Mouse (Mus musculus): ENCODE data around the gene Stat4. TPM values are rescaled to one million over a fixed set of nuclear protein-coding genes. Genes with fewer than 3 reads are reported as not detected.

Gene Stat4
- polyA plus RNA-seq, 1 experiment from 2014 or later, result 2.3 TPM

DNA sequence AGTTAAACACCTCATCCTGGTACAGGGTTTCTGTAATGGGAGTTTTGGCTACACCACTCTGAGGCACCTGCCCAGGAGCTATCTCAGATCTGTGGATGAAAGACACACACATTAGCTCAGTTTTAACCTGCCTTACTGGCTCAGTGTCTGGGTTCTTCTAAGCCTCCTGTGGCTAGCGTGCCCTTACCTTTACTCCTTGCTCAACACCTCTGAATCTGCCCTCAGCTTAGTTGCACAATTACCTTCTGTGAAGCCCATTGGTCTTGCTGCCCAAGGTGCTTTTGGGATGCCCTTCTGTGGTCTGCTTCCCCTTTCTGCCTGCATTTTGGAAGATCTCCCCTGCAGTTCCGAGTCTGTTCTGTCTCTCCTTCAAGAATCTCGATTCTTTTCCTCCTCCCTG is 137.9 kb downstream of the Stat4 start:
- H3K36me3 ChIP-seq (replicated peaks; ENCODE audit: control insufficient read depth, insufficient read depth, low read depth, low read length), result no peaks in the 10 kb centered on the region; the same call in 1 of the 2 replicates
- no peak overlapping the region for H3K9ac ChIP-seq (replicated peaks; ENCODE audit: low read length)
- no peak overlapping the region for H3K27ac ChIP-seq (replicated peaks; ENCODE audit: low read depth, low read length)
- H3K27me3 ChIP-seq (ENCODE audit: control insufficient read depth, insufficient read depth, low read length), result no peaks in the 10 kb centered on the region
- no peaks in the 10 kb centered on the region for H3K9me3 ChIP-seq (replicated peaks; ENCODE audit: control insufficient read depth, low read length)
- H3K4me3 ChIP-seq (ENCODE audit: low read depth, low read length), result no peak overlapping the region
- 65% methylated on average over 3 of the region's 3 CpGs for WGBS
- DNase-seq (ENCODE audit: low spot score) (no peak), ATAC-seq (replicated peaks; ENCODE audit: insufficient number of reproducible peaks, low FRiP score, low TSS enrichment, low read depth) (no peak)
- no peak overlapping the region for H3K4me2 ChIP-seq (ENCODE audit: low read depth, low read length)
- H3K4me1 ChIP-seq (ENCODE audit: control insufficient read depth, insufficient read depth, low read length), result no peaks in the 10 kb centered on the region

DNA sequence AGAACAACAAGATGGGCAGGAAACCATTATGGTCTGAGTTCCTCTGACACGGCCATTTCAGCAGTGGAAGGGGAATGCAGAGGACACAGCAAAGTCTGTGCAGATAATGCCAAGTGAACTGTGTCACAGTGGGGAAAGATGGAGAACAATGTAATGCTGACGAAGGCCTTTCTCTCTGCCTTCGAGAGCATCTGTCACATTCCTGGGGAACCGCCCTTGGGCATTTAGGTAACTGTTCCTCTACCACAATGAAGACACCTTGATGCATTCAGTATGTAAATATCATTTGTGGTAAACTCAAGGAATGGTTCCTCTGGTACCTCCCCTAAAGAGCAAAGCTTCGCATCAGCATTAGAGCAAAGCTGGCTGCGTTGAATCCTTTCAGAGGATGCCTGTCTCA is 140.4 kb downstream of the Stat4 start:
- H3K27ac ChIP-seq (replicated peaks; ENCODE audit: low read depth, low read length), result no peak overlapping the region
- H3K4me2 ChIP-seq (ENCODE audit: low read depth, low read length), result no peak overlapping the region
- no peak overlapping the region for H3K4me3 ChIP-seq (ENCODE audit: low read depth, low read length)
- WGBS, result 87% methylated on average over 6 of the region's 6 CpGs
- H3K9me3 ChIP-seq (replicated peaks; ENCODE audit: control insufficient read depth, low read length), result no peaks in the 10 kb centered on the region
- DNase-seq (ENCODE audit: low spot score) (no peak), ATAC-seq (replicated peaks; ENCODE audit: insufficient number of reproducible peaks, low FRiP score, low TSS enrichment, low read depth) (no peak)
- no peaks in the 10 kb centered on the region for H3K4me1 ChIP-seq (ENCODE audit: control insufficient read depth, insufficient read depth, low read length)
- H3K9ac ChIP-seq (replicated peaks; ENCODE audit: low read length), result no peak overlapping the region
- no peaks in the 10 kb centered on the region for H3K27me3 ChIP-seq (ENCODE audit: control insufficient read depth, insufficient read depth, low read length)
- no peaks in the 10 kb centered on the region; the same call in 1 of the 2 replicates for H3K36me3 ChIP-seq (replicated peaks; ENCODE audit: control insufficient read depth, insufficient read depth, low read depth, low read length)

DNA sequence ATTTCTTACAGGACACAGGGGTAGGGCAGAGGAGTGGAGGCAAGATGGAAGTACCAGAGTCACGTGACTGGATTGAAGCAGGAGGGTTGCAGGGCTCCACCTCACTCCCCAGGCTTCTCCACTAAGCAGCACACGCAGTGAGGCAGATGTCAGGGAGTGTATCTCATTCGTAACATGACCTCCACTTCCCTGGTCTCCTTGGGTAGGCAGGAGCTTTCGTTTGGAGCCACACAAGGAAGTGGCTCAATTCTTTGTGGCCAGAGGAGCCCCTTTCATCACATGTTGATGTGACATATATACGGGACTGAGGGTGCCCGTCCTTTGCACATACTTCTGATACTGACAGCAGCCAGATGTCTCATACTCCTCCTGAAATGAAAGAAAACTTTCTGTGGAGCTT is 142.8 kb downstream of the Stat4 start:
- DNase-seq (ENCODE audit: low spot score) (no peak), ATAC-seq (replicated peaks; ENCODE audit: insufficient number of reproducible peaks, low FRiP score, low TSS enrichment, low read depth) (no peak)
- Histone ChIP-seq H3K4me2 (ENCODE audit: low read depth, low read length) (no peak overlapping the region), H3K4me1 (ENCODE audit: control insufficient read depth, insufficient read depth, low read length) (no peaks in the 10 kb centered on the region), H3K27ac (replicated peaks; ENCODE audit: low read depth, low read length) (no peak overlapping the region), H3K36me3 (replicated peaks; ENCODE audit: control insufficient read depth, insufficient read depth, low read depth, low read length) (no peaks in the 10 kb centered on the region; the same call in 1 of the 2 replicates), H3K9me3 (replicated peaks; ENCODE audit: control insufficient read depth, low read length) (no peaks in the 10 kb centered on the region), H3K9ac (replicated peaks; ENCODE audit: low read length) (no peak overlapping the region), H3K4me3 (ENCODE audit: low read depth, low read length) (no peak overlapping the region), H3K27me3 (ENCODE audit: control insufficient read depth, insufficient read depth, low read length) (no peaks in the 10 kb centered on the region)
- 64% methylated on average over 6 of the region's 6 CpGs for WGBS

DNA sequence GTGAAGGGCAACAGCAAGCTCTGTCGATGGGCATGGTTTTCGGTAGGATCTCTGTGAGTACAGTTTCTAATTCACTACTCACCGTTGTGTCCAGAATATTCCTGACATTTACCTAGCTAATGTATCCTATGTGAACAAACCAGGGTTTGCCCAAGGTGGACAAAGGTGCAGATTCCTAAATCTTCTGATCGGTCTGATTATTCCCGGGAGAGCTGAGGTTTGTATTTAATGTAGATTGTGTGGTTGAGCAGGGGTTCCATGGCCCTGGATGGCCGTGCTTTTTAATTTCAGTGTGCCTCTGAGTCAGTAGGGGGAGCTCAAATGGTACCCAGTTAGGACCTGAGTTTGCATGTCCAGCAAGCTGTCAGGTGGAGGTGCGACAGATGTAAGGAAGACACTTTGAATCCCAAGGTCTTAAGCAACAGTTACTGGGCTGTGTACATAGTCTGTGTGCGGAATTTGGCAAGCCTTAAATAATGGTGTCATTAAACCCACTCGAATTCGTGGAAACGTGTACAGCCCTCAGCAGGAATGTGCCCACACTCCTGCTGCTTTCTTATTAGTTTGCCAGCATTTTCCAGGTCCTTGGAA is 144.9 kb downstream of the Stat4 start:
- H3K4me3 ChIP-seq (ENCODE audit: low read depth, low read length), result no peak overlapping the region
- 87% methylated on average over 11 of the region's 11 CpGs for WGBS
- no peaks in the 10 kb centered on the region for H3K4me1 ChIP-seq (ENCODE audit: control insufficient read depth, insufficient read depth, low read length)
- no peak for ATAC-seq (replicated peaks; ENCODE audit: insufficient number of reproducible peaks, low FRiP score, low TSS enrichment, low read depth)
- no peaks in the 10 kb centered on the region for H3K9me3 ChIP-seq (replicated peaks; ENCODE audit: control insufficient read depth, low read length)
- no peak overlapping the region for H3K9ac ChIP-seq (replicated peaks; ENCODE audit: low read length)
- no peaks in the 10 kb centered on the region for H3K27me3 ChIP-seq (ENCODE audit: control insufficient read depth, insufficient read depth, low read length)
- no peaks in the 10 kb centered on the region; the same call in 1 of the 2 replicates for H3K36me3 ChIP-seq (replicated peaks; ENCODE audit: control insufficient read depth, insufficient read depth, low read depth, low read length)
- no peak for DNase-seq (ENCODE audit: low spot score)
- H3K27ac ChIP-seq (replicated peaks; ENCODE audit: low read depth, low read length), result no peak overlapping the region
- no peak overlapping the region for H3K4me2 ChIP-seq (ENCODE audit: low read depth, low read length)

DNA sequence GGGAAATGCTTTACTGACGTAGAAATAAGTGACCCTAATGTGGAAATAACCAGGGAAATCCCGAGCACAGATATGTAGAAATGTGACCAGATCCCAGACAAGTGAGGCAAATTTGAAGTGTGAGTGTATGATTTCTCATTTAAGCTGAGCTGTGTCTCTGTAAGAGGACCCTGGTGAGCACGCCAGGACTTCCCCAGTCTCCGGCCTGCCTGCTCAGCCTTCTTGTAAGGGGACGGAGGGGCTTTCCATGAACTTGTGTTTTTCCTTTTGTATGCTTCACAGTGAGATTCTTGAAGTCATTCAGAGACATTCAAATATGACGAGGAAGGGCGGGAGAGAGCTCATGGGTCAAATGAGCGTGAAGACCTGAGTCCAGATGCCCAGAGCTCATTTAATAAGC is 146.3 kb downstream of the Stat4 start:
- DNase-seq (ENCODE audit: low spot score) (no peak), ATAC-seq (replicated peaks; ENCODE audit: insufficient number of reproducible peaks, low FRiP score, low TSS enrichment, low read depth) (no peak)
- Histone ChIP-seq H3K9ac (replicated peaks; ENCODE audit: low read length) (no peak overlapping the region), H3K4me1 (ENCODE audit: control insufficient read depth, insufficient read depth, low read length) (no peaks in the 10 kb centered on the region), H3K27me3 (ENCODE audit: control insufficient read depth, insufficient read depth, low read length) (no peaks in the 10 kb centered on the region), H3K4me2 (ENCODE audit: low read depth, low read length) (no peak overlapping the region), H3K36me3 (replicated peaks; ENCODE audit: control insufficient read depth, insufficient read depth, low read depth, low read length) (no peaks in the 10 kb centered on the region; the same call in 1 of the 2 replicates), H3K9me3 (replicated peaks; ENCODE audit: control insufficient read depth, low read length) (no peaks in the 10 kb centered on the region), H3K4me3 (ENCODE audit: low read depth, low read length) (no peak overlapping the region), H3K27ac (replicated peaks; ENCODE audit: low read depth, low read length) (no peak overlapping the region)
- 80% methylated on average over 8 of the region's 8 CpGs for WGBS

DNA sequence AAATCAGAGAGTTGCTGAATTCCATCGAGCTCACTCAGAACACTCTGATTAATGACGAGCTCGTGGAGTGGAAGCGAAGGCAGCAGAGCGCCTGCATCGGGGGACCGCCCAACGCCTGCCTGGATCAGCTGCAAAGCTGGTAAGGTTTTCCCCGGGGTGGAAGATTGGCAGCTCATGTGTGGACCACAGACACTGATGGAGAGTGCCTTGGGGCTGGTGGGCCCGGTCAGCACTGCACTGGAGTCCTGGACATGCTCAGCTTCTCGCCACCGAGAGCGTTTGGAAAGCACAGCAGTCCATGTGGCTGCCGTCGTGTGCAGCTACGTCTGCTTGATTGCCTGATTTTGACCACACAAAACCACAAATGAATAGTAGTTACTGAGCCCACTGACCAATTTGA is 150.3 kb downstream of the Stat4 start:
- ATAC-seq (replicated peaks; ENCODE audit: insufficient number of reproducible peaks, low FRiP score, low TSS enrichment, low read depth), result 0 out of 2 replicates have a peak, but pooled peaks have one; percentile 49

DNA sequence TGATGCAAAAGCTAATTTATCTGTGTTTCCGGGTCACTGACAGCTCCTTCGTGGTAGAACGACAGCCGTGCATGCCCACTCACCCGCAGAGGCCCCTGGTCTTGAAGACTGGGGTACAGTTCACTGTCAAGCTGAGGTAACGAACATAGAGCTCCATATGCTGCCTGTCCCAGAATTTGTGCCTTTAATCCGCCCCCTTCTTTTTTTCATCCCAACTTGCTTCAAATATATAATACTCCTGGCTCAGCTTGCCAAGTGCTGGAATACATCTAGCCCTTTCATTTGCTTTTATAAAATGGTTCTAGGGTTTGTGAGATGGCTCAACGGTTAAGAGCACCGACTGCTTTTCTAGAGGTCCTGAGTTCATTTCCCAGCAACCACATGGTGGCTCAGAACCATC is 153.6 kb downstream of the Stat4 start:
- Histone ChIP-seq H3K9me3 (replicated peaks; ENCODE audit: control insufficient read depth, low read length) (no peaks in the 10 kb centered on the region), H3K4me3 (ENCODE audit: low read depth, low read length) (no peak overlapping the region), H3K4me1 (ENCODE audit: control insufficient read depth, insufficient read depth, low read length) (no peaks in the 10 kb centered on the region), H3K36me3 (replicated peaks; ENCODE audit: control insufficient read depth, insufficient read depth, low read depth, low read length) (no peaks in the 10 kb centered on the region), H3K27me3 (ENCODE audit: control insufficient read depth, insufficient read depth, low read length) (no peaks in the 10 kb centered on the region), H3K4me2 (ENCODE audit: low read depth, low read length) (no peak overlapping the region), H3K9ac (replicated peaks; ENCODE audit: low read length) (no peak overlapping the region), H3K27ac (replicated peaks; ENCODE audit: low read depth, low read length) (no peak overlapping the region)
- ATAC-seq (replicated peaks; ENCODE audit: insufficient number of reproducible peaks, low FRiP score, low TSS enrichment, low read depth) (no peak), DNase-seq (ENCODE audit: low spot score) (no peak)
- WGBS, result 90% methylated on average over 9 of the region's 9 CpGs

More for the DNA sequence above, 150.3 kb downstream of the Stat4 start:
- Histone ChIP-seq H3K9me3 (replicated peaks; ENCODE audit: control insufficient read depth, low read length) (no peaks in the 10 kb centered on the region), H3K36me3 (replicated peaks; ENCODE audit: control insufficient read depth, insufficient read depth, low read depth, low read length) (no peaks in the 10 kb centered on the region), H3K9ac (replicated peaks; ENCODE audit: low read length) (no peak overlapping the region), H3K27me3 (ENCODE audit: control insufficient read depth, insufficient read depth, low read length) (no peaks in the 10 kb centered on the region), H3K4me1 (ENCODE audit: control insufficient read depth, insufficient read depth, low read length) (no peaks in the 10 kb centered on the region), H3K27ac (replicated peaks; ENCODE audit: low read depth, low read length) (no peak overlapping the region), H3K4me2 (ENCODE audit: low read depth, low read length) (no peak overlapping the region), H3K4me3 (ENCODE audit: low read depth, low read length) (no peak overlapping the region)
- DNase-seq (ENCODE audit: low spot score), result no peak
- WGBS, result 74% methylated on average over 16 of the region's 16 CpGs

- DNase-seq (ENCODE audit: low spot score), result no peak
- Histone ChIP-seq H3K9ac (replicated peaks; ENCODE audit: low read length) (no peak overlapping the region), H3K4me2 (ENCODE audit: low read depth, low read length) (no peak overlapping the region), H3K27ac (replicated peaks; ENCODE audit: low read depth, low read length) (no peak overlapping the region), H3K27me3 (ENCODE audit: control insufficient read depth, insufficient read depth, low read length) (no peaks in the 10 kb centered on the region), H3K4me3 (ENCODE audit: low read depth, low read length) (no peak overlapping the region), H3K4me1 (ENCODE audit: control insufficient read depth, insufficient read depth, low read length) (no peaks in the 10 kb centered on the region), H3K36me3 (replicated peaks; ENCODE audit: control insufficient read depth, insufficient read depth, low read depth, low read length) (no peaks in the 10 kb centered on the region), H3K9me3 (replicated peaks; ENCODE audit: control insufficient read depth, low read length) (no peaks in the 10 kb centered on the region)
- no peak for ATAC-seq (replicated peaks; ENCODE audit: insufficient number of reproducible peaks, low FRiP score, low TSS enrichment, low read depth)
- 65% methylated on average over 3 of the region's 3 CpGs for WGBS
Observed at GRCm38 (mm10) chr1:52141482-52141881, 154.5 kb downstream of the Stat4 start.
